Mouse (Mus musculus): Measurements from ENCODE around the gene Lpgat1. TPM values are rescaled to one million over a fixed set of nuclear protein-coding genes. Genes with fewer than 3 reads are reported as not detected.

Gene Lpgat1
- polyA plus RNA-seq, 1 experiment from 2014 or later, result 26.4 TPM

Other genes with a start within 250 kb of the Lpgat1 start
- 61.5 and 62.7 TPM in 2 replicates for gene Dtl, start 142.3 kb upstream of the Lpgat1 start, polyA plus RNA-seq (2014; fragmentation: Nextera tagmentation; extraction: Ambion mirVana)
- gene Ints7, start 142.2 kb upstream of the Lpgat1 start, polyA plus RNA-seq (2014; fragmentation: Nextera tagmentation; extraction: Ambion mirVana), result 60.6 and 63.4 TPM in 2 replicates
- gene Nek2, start 103.6 kb downstream of the Lpgat1 start, polyA plus RNA-seq (2014; fragmentation: Nextera tagmentation; extraction: Ambion mirVana), result 26.7 and 31.0 TPM in 2 replicates
- gene Slc30a1, start 188.9 kb downstream of the Lpgat1 start, polyA plus RNA-seq (2014; fragmentation: Nextera tagmentation; extraction: Ambion mirVana), result 1.5 and 1.7 TPM in 2 replicates